In genomic region chr11:4989187-4989586, GRCm38 (mm10) we compare ENCODE assay signal across 10 mouse cellular contexts. TPM values are rescaled to one million over a fixed set of nuclear protein-coding genes. Genes with fewer than 3 reads are reported as not detected.
DNase-seq lines count a peak whose midpoint lies in the region; ATAC-seq and TF ChIP-seq lines count a peak whose summit lies in the region.
"Had no signal": no experiment of that assay in that cellular context is flagged by ENCODE, and none has a peak within 500 bp of the region (broad histone marks: within the 10 kb centered on the region; RNA-seq: fewer than 3 reads in every experiment).

No protein-coding gene starts in this region.

- WGBS in liver, embryonic 13.5 days (ENCODE audit: insufficient replicate concordance), result 31% methylated on average over 3 of the region's 3 CpGs
- 4% methylated on average over 3 of the region's 3 CpGs for WGBS in thymus, adult 2 months
- 85% methylated on average over 3 of the region's 3 CpGs for WGBS in neural tube, embryonic 15.5 days
- WGBS in midbrain, embryonic 14.5 days, result 91% methylated on average over 3 of the region's 3 CpGs

- H3K36me3 ChIP-seq in G1E (replicated peaks), result peaks cover 58% of the 10 kb centered on the region
- peaks cover 41% of the 10 kb centered on the region for H3K36me3 ChIP-seq in liver, embryonic 13.5 days
- H3K36me3 ChIP-seq in thymus, adult 2 months (ENCODE audit: control insufficient read depth, insufficient read depth, low read length), result no peaks in the 10 kb centered on the region
- peaks cover 7% of the 10 kb centered on the region for H3K36me3 ChIP-seq in neural tube, embryonic 15.5 days
- peaks cover 12% of the 10 kb centered on the region; the same call in 1 of the 2 replicates for H3K36me3 ChIP-seq in midbrain, embryonic 14.5 days (ENCODE audit: control insufficient read depth, insufficient read depth, low read length)
- H3K36me3 ChIP-seq: forebrain, embryonic 15.5 days; intestine, embryonic 15.5 days had no signal

- peak; percentile 41 for DNase-seq in kidney, postnatal 14 days
- DNase-seq in kidney, adult 18-20 months, result no peak
- no peak for DNase-seq in G1E (ENCODE audit: low spot score)
- DNase-seq in liver, embryonic 13.5 days, result no peak
- DNase-seq in thymus, adult 2 months, result peak; percentile 50
- no peak for DNase-seq in midbrain, embryonic 14.5 days
- no peak for DNase-seq in right cerebral cortex, postnatal 25 days

- peak overlapping the region; percentile 90; the same call in 1 of the 2 replicates for H3K9ac ChIP-seq in liver, embryonic 13.5 days
- no peak overlapping the region for H3K9ac ChIP-seq in neural tube, embryonic 15.5 days (replicated peaks)
- H3K9ac ChIP-seq in midbrain, embryonic 14.5 days (replicated peaks; ENCODE audit: low read length), result no peak overlapping the region
- H3K9ac ChIP-seq: forebrain, embryonic 15.5 days; intestine, embryonic 15.5 days had no signal

- H3K27ac ChIP-seq in liver, embryonic 13.5 days, result peak overlapping the region; percentile 87
- H3K27ac ChIP-seq in thymus, adult 2 months (ENCODE audit: control insufficient read depth, insufficient read depth, low read length), result peak overlapping the region; percentile 55
- no peak overlapping the region for H3K27ac ChIP-seq in neural tube, embryonic 15.5 days (replicated peaks)
- H3K27ac ChIP-seq in midbrain, embryonic 14.5 days (replicated peaks; ENCODE audit: low read depth, low read length), result no peak overlapping the region
- H3K27ac ChIP-seq: forebrain, embryonic 15.5 days; intestine, embryonic 15.5 days had no signal

- no peak for TF ChIP-seq POLR2A in thymus, adult 2 months (IDR thresholded peaks at IDR 0.05; ENCODE audit: control insufficient read depth, extremely low read depth, insufficient read depth, low read length, poor library complexity)

- ATAC-seq in G1E (ENCODE audit: extremely low read depth, insufficient number of reproducible peaks, low FRiP score, poor library complexity, severe bottlenecking), result no peak; the same call in 1 of the 2 replicates
- no peak for ATAC-seq in liver, embryonic 13.5 days (ENCODE audit: low read depth)
- no peak for ATAC-seq in neural tube, embryonic 15.5 days (ENCODE audit: low FRiP score)
- no peak for ATAC-seq in midbrain, embryonic 14.5 days (ENCODE audit: low FRiP score, low TSS enrichment)
- ATAC-seq: forebrain, embryonic 15.5 days; intestine, embryonic 15.5 days had no signal

- no peaks in the 10 kb centered on the region for H3K9me3 ChIP-seq in G1E (replicated peaks)
- H3K9me3 ChIP-seq in liver, embryonic 13.5 days (replicated peaks), result no peaks in the 10 kb centered on the region
- H3K9me3 ChIP-seq in neural tube, embryonic 15.5 days (replicated peaks), result no peaks in the 10 kb centered on the region
- H3K9me3 ChIP-seq in midbrain, embryonic 14.5 days (ENCODE audit: control insufficient read depth, low read length), result no peaks in the 10 kb centered on the region
- H3K9me3 ChIP-seq: forebrain, embryonic 15.5 days; intestine, embryonic 15.5 days had no signal

- no peaks in the 10 kb centered on the region; the same call in 1 of the 2 replicates for H3K27me3 ChIP-seq in G1E (ENCODE audit: insufficient read depth, low read length)
- H3K27me3 ChIP-seq in liver, embryonic 13.5 days, result no peaks in the 10 kb centered on the region
- no peaks in the 10 kb centered on the region for H3K27me3 ChIP-seq in thymus, adult 2 months (ENCODE audit: control insufficient read depth, insufficient read depth, low read length)
- H3K27me3 ChIP-seq in neural tube, embryonic 15.5 days (replicated peaks), result no peaks in the 10 kb centered on the region
- no peaks in the 10 kb centered on the region for H3K27me3 ChIP-seq in midbrain, embryonic 14.5 days (ENCODE audit: control insufficient read depth, insufficient read depth, low read length)
- H3K27me3 ChIP-seq: forebrain, embryonic 15.5 days; intestine, embryonic 15.5 days had no signal

- peak overlapping the region; percentile 91 for H3K4me2 ChIP-seq in liver, embryonic 13.5 days
- no peak overlapping the region for H3K4me2 ChIP-seq in neural tube, embryonic 15.5 days
- H3K4me2 ChIP-seq in midbrain, embryonic 14.5 days (ENCODE audit: low read length), result no peak overlapping the region
- H3K4me2 ChIP-seq: forebrain, embryonic 15.5 days; intestine, embryonic 15.5 days had no signal

- no peak for TF ChIP-seq CTCF in G1E (IDR thresholded peaks at IDR 0.05; ENCODE audit: low read depth, low read length)
- TF ChIP-seq CTCF in thymus, adult 2 months (IDR thresholded peaks at IDR 0.05; ENCODE audit: borderline replicate concordance, control insufficient read depth, extremely low read depth, insufficient read depth, low read length, poor library complexity), result no peak

- H3K4me3 ChIP-seq in G1E (ENCODE audit: low read depth, low read length), result peak overlapping the region; percentile 4; the same call in 1 of the 2 replicates
- H3K4me3 ChIP-seq in liver, embryonic 13.5 days (replicated peaks), result 0 out of 2 replicates have a peak overlapping the region, but pooled peaks have one; percentile 82
- H3K4me3 ChIP-seq in thymus, adult 2 months (ENCODE audit: control insufficient read depth, insufficient read depth, low read length), result no peak overlapping the region
- H3K4me3 ChIP-seq in neural tube, embryonic 15.5 days (replicated peaks), result no peak overlapping the region
- H3K4me3 ChIP-seq in midbrain, embryonic 14.5 days (replicated peaks; ENCODE audit: low read depth, low read length), result no peak overlapping the region
- H3K4me3 ChIP-seq: forebrain, embryonic 15.5 days; intestine, embryonic 15.5 days had no signal

- H3K4me1 ChIP-seq in G1E (ENCODE audit: insufficient read depth, low read depth, low read length), result peaks cover 74% of the 10 kb centered on the region
- peaks cover 81% of the 10 kb centered on the region for H3K4me1 ChIP-seq in liver, embryonic 13.5 days (replicated peaks)
- peaks cover 33% of the 10 kb centered on the region for H3K4me1 ChIP-seq in thymus, adult 2 months (replicated peaks; ENCODE audit: control insufficient read depth, insufficient read depth, low read length)
- H3K4me1 ChIP-seq in neural tube, embryonic 15.5 days, result peaks cover 33% of the 10 kb centered on the region
- H3K4me1 ChIP-seq in midbrain, embryonic 14.5 days (ENCODE audit: control insufficient read depth, insufficient read depth, low read length), result peaks cover 12% of the 10 kb centered on the region

RNA-seq across cellular contexts. Expression of gene Ap1b1, which starts 2.6 kb away (rescaled TPM):
- total RNA-seq in G1E (2014; fragmentation: Nextera tagmentation), result 129 and 141 TPM in 2 replicates
- 94.9 and 98.0 TPM in 2 replicates for total RNA-seq in G1E (2017)
- 76.1 and 86.1 TPM in 2 replicates for polyA plus RNA-seq in G1E (2012)
- polyA plus RNA-seq in liver, embryonic 13.5 days (2015; fragmentation: Nextera tagmentation; extraction: Ambion mirVana), result 77.1 and 95.0 TPM in 2 replicates
- polyA plus RNA-seq in thymus, adult 2 months (2012; rRNA removed), result 129 and 140 TPM in 2 replicates
- 93.8 and 94.4 TPM in 2 replicates for polyA plus RNA-seq in neural tube, embryonic 15.5 days (2015; fragmentation: Nextera tagmentation; extraction: Ambion mirVana)
- 84.7 and 96.5 TPM in 2 replicates for polyA plus RNA-seq in midbrain, embryonic 14.5 days (2014; fragmentation: Nextera tagmentation; extraction: Ambion mirVana)

RNA-seq across cellular contexts. Expression of gene Nefh, which starts 41.3 kb away (rescaled TPM):
- total RNA-seq in G1E (2014; fragmentation: Nextera tagmentation) (56.4 and 60.4 TPM in 2 replicates), G1E (2017) (153 and 179 TPM in 2 replicates)
- polyA plus RNA-seq in G1E (2012), result 40.7 and 49.4 TPM in 2 replicates
- 0.27 and 0.34 TPM in 2 replicates for polyA plus RNA-seq in liver, embryonic 13.5 days (2015; fragmentation: Nextera tagmentation; extraction: Ambion mirVana)
- 2.8 and 3.7 TPM in 2 replicates for polyA plus RNA-seq in thymus, adult 2 months (2012; rRNA removed)
- polyA plus RNA-seq in neural tube, embryonic 15.5 days (2015; fragmentation: Nextera tagmentation; extraction: Ambion mirVana), result 22.1 and 24.0 TPM in 2 replicates
- polyA plus RNA-seq in midbrain, embryonic 14.5 days (2014; fragmentation: Nextera tagmentation; extraction: Ambion mirVana), result 3.2 and 3.5 TPM in 2 replicates

Comparison
In these comparisons a context has a peak if more than half of its experiments do, and no peak if none do; other contexts are left out.
1. DNase-seq: peak in kidney, postnatal 14 days (single experiment) and thymus, adult 2 months (single experiment); none in kidney, adult 18-20 months (single experiment), G1E (single experiment), liver, embryonic 13.5 days (single experiment), midbrain, embryonic 14.5 days (single experiment) and right cerebral cortex, postnatal 25 days (single experiment).
2. H3K4me3 ChIP-seq: peak in G1E (single experiment) and liver, embryonic 13.5 days (single experiment); none in thymus, adult 2 months (single experiment), neural tube, embryonic 15.5 days (single experiment) and midbrain, embryonic 14.5 days (single experiment).
3. H3K27ac ChIP-seq: peak in liver, embryonic 13.5 days (single experiment) and thymus, adult 2 months (single experiment); none in neural tube, embryonic 15.5 days (single experiment) and midbrain, embryonic 14.5 days (single experiment).